Mouse (Mus musculus) testis, adult 2 months (tissue): ENCODE results near the gene Cnot4.

Source experiments
- CTCF ChIP-seq: fragments of 200-500 bp; IDR thresholded peaks from 2 replicates; pipeline ENCODE4 v1.5.1; 2012; ENCODE audit warnings: low read depth, mild to moderate bottlenecking, inconsistent platforms, low read length, moderate library complexity; ENCODE audit not compliant: control insufficient read depth, insufficient read depth, insufficient replicate concordance
- POLR2A ChIP-seq: fragments of 200-500 bp; IDR thresholded peaks from 2 replicates; pipeline ENCODE4 v1.6.1; 2012; ENCODE audit warnings: low read depth, mild to moderate bottlenecking, inconsistent platforms, low read length, moderate library complexity; ENCODE audit not compliant: control insufficient read depth

GRCm38 (mm10) chr6:35030811-35031210 is 102.7 kb downstream of the Cnot4 start:
- TF ChIP-seq CTCF: no peak
- TF ChIP-seq POLR2A: no peak
